Mouse (Mus musculus): ENCODE measurements at regions not wholly inside any gene's neighbourhood (a gene's known extent, or its start where the extent isn't known, plus 50 kb on each side); places are given as distances from the start of the nearest gene placed in this dataset.

DNA sequence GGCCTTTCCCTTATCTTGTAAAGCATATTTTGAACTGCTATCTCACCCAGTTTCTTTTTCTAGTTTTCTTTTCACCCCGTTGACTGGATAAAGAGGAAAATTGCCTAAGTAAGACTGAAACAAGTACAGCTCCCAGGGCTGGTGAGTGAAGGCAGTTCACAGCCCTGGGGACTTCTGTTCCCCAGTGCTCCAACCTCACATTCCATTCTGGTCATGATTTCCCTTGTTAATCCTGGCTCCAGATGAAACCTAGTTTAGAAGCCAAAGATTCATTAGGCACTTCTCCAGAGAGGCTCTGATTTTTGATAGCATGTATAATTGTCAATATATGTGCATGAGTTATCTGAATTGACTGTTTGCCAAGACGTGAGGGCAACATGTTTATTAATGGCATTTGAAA is 191.6 kb upstream of the Ttc29 start:
- no peak for DNase-seq (ENCODE audit: low read depth, low spot score)

DNA sequence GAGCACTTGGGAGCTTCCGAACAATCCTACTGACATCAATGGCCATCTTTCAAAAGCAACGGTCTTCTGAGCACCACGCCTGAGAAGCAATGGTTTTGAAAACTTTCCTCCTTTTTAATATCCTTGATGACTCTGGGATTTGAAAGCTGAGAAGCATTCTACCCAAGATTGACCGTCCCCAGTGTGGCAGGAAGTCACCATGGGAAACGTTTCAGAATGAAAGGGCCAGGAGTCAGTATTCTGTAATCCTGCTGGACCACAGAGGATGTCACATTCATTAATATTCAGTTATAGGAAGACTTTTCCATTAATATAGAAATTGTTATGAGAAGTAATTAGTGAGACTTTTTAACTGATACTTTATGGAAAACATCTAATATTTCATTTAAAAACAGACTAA is 190.1 kb upstream of the Ttc29 start:
- Histone ChIP-seq H3K79me2 (ENCODE audit: control insufficient read depth, insufficient read depth, low read length, poor library complexity) (no peaks in the 10 kb centered on the region), H3K4me3 (ENCODE audit: control insufficient read depth in 1 of 2, insufficient read depth in 1 of 2, low read depth in 2 of 2, low read length in 2 of 2) (no peak overlapping the region), H3K4me1 (ENCODE audit: control insufficient read depth in 1 of 2, insufficient read depth in 2 of 2, low read length in 2 of 2) (no peaks in the 10 kb centered on the region), H3K36me3 (ENCODE audit: control insufficient read depth in 1 of 2, insufficient read depth in 2 of 2, low read length in 2 of 2) (no peaks in the 10 kb centered on the region), H3K9me3 (replicated peaks; ENCODE audit: insufficient read depth, low read length) (no peaks in the 10 kb centered on the region), H3K27ac (ENCODE audit: control insufficient read depth, low read depth, low read length) (no peak overlapping the region), H3K9ac (ENCODE audit: control insufficient read depth, low read depth, low read length, poor library complexity, severe bottlenecking) (no peak overlapping the region), H3K27me3 (ENCODE audit: control insufficient read depth in 1 of 2, insufficient read depth in 2 of 2, low read length in 2 of 2) (no peaks in the 10 kb centered on the region)
- TF ChIP-seq UBTF (IDR thresholded peaks at IDR 0.05; ENCODE audit: borderline replicate concordance, insufficient read depth, low read depth, low read length) (no peak), ZKSCAN1 (IDR thresholded peaks at IDR 0.05; ENCODE audit: low read depth, low read length) (no peak), USF1 (IDR thresholded peaks at IDR 0.05; ENCODE audit: low read depth, low read length) (no peak), ZC3H11A (IDR thresholded peaks at IDR 0.05; ENCODE audit: low read depth, low read length) (no peak), ZNF384 (IDR thresholded peaks at IDR 0.05; ENCODE audit: low read depth, low read length) (no peak), HCFC1 (IDR thresholded peaks at IDR 0.05; ENCODE audit: low read depth, low read length) (no peak)
- DNase-seq (ENCODE audit: low read depth, low spot score): no peak

More for the DNA sequence above, 191.6 kb upstream of the Ttc29 start:
- no peak for TF ChIP-seq TAL1 (IDR thresholded peaks at IDR 0.05; ENCODE audit: low read length)
- no peak for TF ChIP-seq USF2 (IDR thresholded peaks at IDR 0.05; ENCODE audit: borderline replicate concordance in 1 of 2, insufficient read depth in 1 of 2, low read depth in 1 of 2, low read length in 2 of 2)
- no peak for TF ChIP-seq MAX (IDR thresholded peaks at IDR 0.05; ENCODE audit: low read length)
- TF ChIP-seq RCOR1 (IDR thresholded peaks at IDR 0.05; ENCODE audit: low read depth, low read length): no peak
- TF ChIP-seq HCFC1 (IDR thresholded peaks at IDR 0.05; ENCODE audit: low read depth, low read length): no peak
- no peak for TF ChIP-seq MAZ (IDR thresholded peaks at IDR 0.05; ENCODE audit: low read depth, low read length)
- TF ChIP-seq ZC3H11A (IDR thresholded peaks at IDR 0.05; ENCODE audit: low read depth, low read length): no peak
- no peak for TF ChIP-seq MAFK (IDR thresholded peaks at IDR 0.05; ENCODE audit: borderline replicate concordance, low read depth, low read length)
- no peaks in the 10 kb centered on the region for H3K27me3 ChIP-seq (ENCODE audit: control insufficient read depth in 1 of 2, insufficient read depth in 2 of 2, low read length in 2 of 2)
- H3K4me1 ChIP-seq (ENCODE audit: control insufficient read depth in 1 of 2, insufficient read depth in 2 of 2, low read length in 2 of 2): no peaks in the 10 kb centered on the region
- no peaks in the 10 kb centered on the region for H3K9me3 ChIP-seq (replicated peaks; ENCODE audit: insufficient read depth, low read length)
- H3K4me3 ChIP-seq (ENCODE audit: control insufficient read depth in 1 of 2, insufficient read depth in 1 of 2, low read depth in 2 of 2, low read length in 2 of 2): no peak overlapping the region
- H3K27ac ChIP-seq (ENCODE audit: control insufficient read depth, low read depth, low read length): no peak overlapping the region
- no peaks in the 10 kb centered on the region for H3K36me3 ChIP-seq (ENCODE audit: control insufficient read depth in 1 of 2, insufficient read depth in 2 of 2, low read length in 2 of 2)
- no peaks in the 10 kb centered on the region for H3K79me2 ChIP-seq (ENCODE audit: control insufficient read depth, insufficient read depth, low read length, poor library complexity)
- H3K9ac ChIP-seq (ENCODE audit: control insufficient read depth, low read depth, low read length, poor library complexity, severe bottlenecking): no peak overlapping the region

DNA sequence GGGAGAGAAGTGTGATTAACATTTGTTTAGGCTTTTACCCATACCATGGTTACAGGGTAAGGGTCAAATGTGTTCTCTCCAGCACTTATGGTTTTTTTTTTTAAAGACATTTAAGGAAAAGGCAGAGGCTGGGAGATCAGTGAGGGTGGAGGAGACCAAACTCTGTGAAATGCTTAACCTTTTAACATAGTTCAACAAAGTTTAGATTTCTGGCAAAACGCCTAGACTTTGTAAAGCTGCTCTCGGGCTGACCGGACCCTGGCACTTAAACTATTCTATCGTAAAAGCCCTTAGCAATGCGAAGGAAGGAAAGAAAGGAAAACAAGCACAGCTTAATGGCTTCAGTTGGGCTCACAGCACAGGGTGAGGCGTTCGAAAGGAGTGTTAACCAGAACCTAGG is 189.6 kb upstream of the Ttc29 start:
- no peaks in the 10 kb centered on the region for H3K27me3 ChIP-seq (ENCODE audit: control insufficient read depth in 1 of 2, insufficient read depth in 2 of 2, low read length in 2 of 2)
- no peak for DNase-seq (ENCODE audit: low read depth, low spot score)
- no peaks in the 10 kb centered on the region for H3K79me2 ChIP-seq (ENCODE audit: control insufficient read depth, insufficient read depth, low read length, poor library complexity)
- H3K36me3 ChIP-seq (ENCODE audit: control insufficient read depth in 1 of 2, insufficient read depth in 2 of 2, low read length in 2 of 2): no peaks in the 10 kb centered on the region
- no peaks in the 10 kb centered on the region for H3K9me3 ChIP-seq (replicated peaks; ENCODE audit: insufficient read depth, low read length)
- H3K27ac ChIP-seq (ENCODE audit: control insufficient read depth, low read depth, low read length): no peak overlapping the region
- no peak overlapping the region for H3K4me3 ChIP-seq (ENCODE audit: control insufficient read depth in 1 of 2, insufficient read depth in 1 of 2, low read depth in 2 of 2, low read length in 2 of 2)
- H3K9ac ChIP-seq (ENCODE audit: control insufficient read depth, low read depth, low read length, poor library complexity, severe bottlenecking): no peak overlapping the region
- TF ChIP-seq ZNF384 (IDR thresholded peaks at IDR 0.05; ENCODE audit: low read depth, low read length): no peak
- no peak for TF ChIP-seq SMC3 (IDR thresholded peaks at IDR 0.05; ENCODE audit: low read depth, low read length)
- TF ChIP-seq BHLHE40 (IDR thresholded peaks at IDR 0.05; ENCODE audit: borderline replicate concordance, low read depth, low read length): no peak
- TF ChIP-seq CTCF (IDR thresholded peaks at IDR 0.05 in 2 of 3, conservative IDR thresholded peaks at IDR 0.05 in 1 of 3; ENCODE audit: control insufficient read depth in 1 of 3, insufficient read depth in 1 of 3, low read depth in 2 of 3, low read length in 3 of 3, poor library complexity in 1 of 3, severe bottlenecking in 1 of 3): no peak
- no peak for TF ChIP-seq UBTF (IDR thresholded peaks at IDR 0.05; ENCODE audit: borderline replicate concordance, insufficient read depth, low read depth, low read length)
- no peak for TF ChIP-seq NRF1 (IDR thresholded peaks at IDR 0.05; ENCODE audit: insufficient read depth, low read depth, low read length, poor library complexity, severe bottlenecking)
- TF ChIP-seq TCF12 (IDR thresholded peaks at IDR 0.05; ENCODE audit: low read depth, low read length): no peak
- H3K4me1 ChIP-seq (ENCODE audit: control insufficient read depth in 1 of 2, insufficient read depth in 2 of 2, low read length in 2 of 2): no peaks in the 10 kb centered on the region
